Mouse (Mus musculus) olfactory bulb, adult 2 months (tissue): Measurements from ENCODE around the gene Chrna4.

ENCODE experiments used
- CTCF ChIP-seq: fragments of 200-500 bp; IDR thresholded peaks from 2 replicates; pipeline ENCODE4 v1.5.1; 2012; ENCODE audit warnings: low read depth, mild to moderate bottlenecking, low read length, moderate library complexity; ENCODE audit not compliant: insufficient read depth
- POLR2A ChIP-seq: fragments of 200-500 bp; IDR thresholded peaks from 2 replicates; pipeline ENCODE4 v1.6.1; 2012; ENCODE audit warnings: mild to moderate bottlenecking, low read depth, low read length, moderate library complexity; ENCODE audit not compliant: insufficient read depth

DNA sequence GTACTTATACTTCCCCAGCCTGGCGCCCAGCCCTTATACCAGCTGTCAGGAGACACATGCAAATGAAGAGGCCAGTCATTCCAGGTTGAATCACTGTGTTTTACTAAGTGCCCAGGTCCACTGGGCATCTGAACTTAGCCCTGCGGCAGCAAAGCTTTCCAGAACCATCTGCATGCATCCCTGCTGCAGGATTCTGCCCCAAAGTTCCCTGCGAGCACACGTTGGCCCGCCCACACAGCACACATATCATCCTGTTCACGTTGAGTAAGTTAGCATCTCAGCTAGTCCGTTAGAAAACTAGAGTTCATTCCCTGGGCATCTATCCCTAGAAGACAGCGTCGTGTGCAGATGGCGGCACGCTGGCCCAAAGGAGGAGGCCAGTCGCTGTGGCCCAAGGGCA, 32.2 kb upstream of the Chrna4 start:
- TF ChIP-seq POLR2A: no peak
- TF ChIP-seq CTCF: no peak
